Mouse (Mus musculus): Measurements from ENCODE around the gene Ccl6.

Gene Ccl6

GRCm38 (mm10) chr11:83592853-83593252 lies at the start of gene Ccl6:
Gene Ccl6, minus strand, starts transcription at chr11:83593087.
- no peak for DNase-seq (ENCODE audit: low spot score in 2 of 2)

GRCm38 (mm10) chr11:83641216-83641615 lies 48.3 kb upstream of the Ccl6 start:
- DNase-seq (ENCODE audit: low spot score in 2 of 2), result no peak

GRCm38 (mm10) chr11:83640141-83640540 lies 47.3 kb upstream of the Ccl6 start:
- DNase-seq (ENCODE audit: low spot score in 2 of 2), result peak; percentile 14 to 61

GRCm38 (mm10) chr11:83639533-83639932 lies 46.6 kb upstream of the Ccl6 start:
- peak; percentile 22 to 46 for DNase-seq (ENCODE audit: low spot score in 2 of 2)

GRCm38 (mm10) chr11:83638934-83639333 lies 46.0 kb upstream of the Ccl6 start:
- DNase-seq (ENCODE audit: low spot score in 2 of 2), result no peak

GRCm38 (mm10) chr11:83636742-83637235 lies 43.9 kb upstream of the Ccl6 start:
- no peak for DNase-seq (ENCODE audit: low spot score in 2 of 2)

GRCm38 (mm10) chr11:83634898-83635297 lies 42.0 kb upstream of the Ccl6 start:
- no peak for DNase-seq (ENCODE audit: low spot score in 2 of 2)

- DNase-seq (ENCODE audit: low spot score in 2 of 2), result no peak
Measured at GRCm38 (mm10) chr11:83634425-83634824, 41.5 kb upstream of the Ccl6 start.

GRCm38 (mm10) chr11:83632744-83633143 lies 39.9 kb upstream of the Ccl6 start:
- peak in 1 of 2 experiments; percentile 42 for DNase-seq (ENCODE audit: low spot score in 2 of 2)

- DNase-seq (ENCODE audit: low spot score in 2 of 2), result no peak
Measured at GRCm38 (mm10) chr11:83631065-83631464, 38.2 kb upstream of the Ccl6 start.

GRCm38 (mm10) chr11:83630630-83631029 lies 37.7 kb upstream of the Ccl6 start:
- no peak for DNase-seq (ENCODE audit: low spot score in 2 of 2)

GRCm38 (mm10) chr11:83628808-83629207 lies 35.9 kb upstream of the Ccl6 start:
- DNase-seq (ENCODE audit: low spot score in 2 of 2), result no peak

- DNase-seq (ENCODE audit: low spot score in 2 of 2), result no peak
Measured at GRCm38 (mm10) chr11:83623586-83623985, 30.7 kb upstream of the Ccl6 start.

GRCm38 (mm10) chr11:83619037-83619436 lies 26.1 kb upstream of the Ccl6 start:
- DNase-seq (ENCODE audit: low spot score in 2 of 2), result no peak

GRCm38 (mm10) chr11:83618238-83618637 lies 25.4 kb upstream of the Ccl6 start:
- DNase-seq (ENCODE audit: low spot score in 2 of 2), result no peak

- DNase-seq (ENCODE audit: low spot score in 2 of 2), result no peak
Measured at GRCm38 (mm10) chr11:83616586-83616985, 23.7 kb upstream of the Ccl6 start.

GRCm38 (mm10) chr11:83610900-83611299 lies 18.0 kb upstream of the Ccl6 start:
- no peak for DNase-seq (ENCODE audit: low spot score in 2 of 2)

- DNase-seq (ENCODE audit: low spot score in 2 of 2), result no peak
Measured at GRCm38 (mm10) chr11:83606396-83606795, 13.5 kb upstream of the Ccl6 start.

- DNase-seq (ENCODE audit: low spot score in 2 of 2), result no peak
Measured at GRCm38 (mm10) chr11:83605535-83605934, 12.6 kb upstream of the Ccl6 start.

- DNase-seq (ENCODE audit: low spot score in 2 of 2), result no peak
Measured at GRCm38 (mm10) chr11:83604698-83605097, 11.8 kb upstream of the Ccl6 start.

GRCm38 (mm10) chr11:83603399-83603798 lies 10.5 kb upstream of the Ccl6 start:
- DNase-seq (ENCODE audit: low spot score in 2 of 2), result no peak

- DNase-seq (ENCODE audit: low spot score in 2 of 2), result no peak
Measured at GRCm38 (mm10) chr11:83600576-83600975, 7.7 kb upstream of the Ccl6 start.

GRCm38 (mm10) chr11:83598991-83599390 lies 6.1 kb upstream of the Ccl6 start:
- no peak for DNase-seq (ENCODE audit: low spot score in 2 of 2)

GRCm38 (mm10) chr11:83598207-83598837 lies 5.4 kb upstream of the Ccl6 start:
- DNase-seq (ENCODE audit: low spot score in 2 of 2), result no peak
